Mouse (Mus musculus) E14TG2a.4 (cell line): Measurements from ENCODE around the gene Srrm3.

Experiments
- H3K27me3 ChIP-seq: 2 replicates; pipeline ENCODE4 v1.6.1; 2014; ENCODE audit warnings: low read length, control low read depth; ENCODE audit not compliant: insufficient read depth
- H3K36me3 ChIP-seq: 2 replicates; pipeline ENCODE4 v1.6.1; 2014; ENCODE audit warnings: low read length, control low read depth; ENCODE audit not compliant: insufficient read depth
- H3K4me1 ChIP-seq: replicated peaks from 2 replicates; pipeline ENCODE4 v1.6.1; 2014; ENCODE audit warnings: low read depth, low read length, control low read depth
- H3K4me3 ChIP-seq: replicated peaks from 2 replicates; pipeline ENCODE4 v1.5.1; 2014; ENCODE audit warnings: mild to moderate bottlenecking, low read length
- H3K9me3 ChIP-seq: 2 replicates; pipeline ENCODE4 v1.6.1; 2014; ENCODE audit warnings: low read length, control low read depth
- CTCF ChIP-seq: conservative IDR thresholded peaks from 2 replicates; pipeline ENCODE4 v1.5.1; 2014; ENCODE audit warnings: low read length
- NANOG ChIP-seq: IDR thresholded peaks from 2 replicates; pipeline ENCODE4 v1.6.1; 2014; ENCODE audit warnings: borderline replicate concordance, low read length, mixed read lengths
- POU5F1 ChIP-seq: IDR thresholded peaks from 2 replicates; pipeline ENCODE4 v1.6.1; 2014; ENCODE audit warnings: low read length, borderline replicate concordance

Srrm3 gene

DNA sequence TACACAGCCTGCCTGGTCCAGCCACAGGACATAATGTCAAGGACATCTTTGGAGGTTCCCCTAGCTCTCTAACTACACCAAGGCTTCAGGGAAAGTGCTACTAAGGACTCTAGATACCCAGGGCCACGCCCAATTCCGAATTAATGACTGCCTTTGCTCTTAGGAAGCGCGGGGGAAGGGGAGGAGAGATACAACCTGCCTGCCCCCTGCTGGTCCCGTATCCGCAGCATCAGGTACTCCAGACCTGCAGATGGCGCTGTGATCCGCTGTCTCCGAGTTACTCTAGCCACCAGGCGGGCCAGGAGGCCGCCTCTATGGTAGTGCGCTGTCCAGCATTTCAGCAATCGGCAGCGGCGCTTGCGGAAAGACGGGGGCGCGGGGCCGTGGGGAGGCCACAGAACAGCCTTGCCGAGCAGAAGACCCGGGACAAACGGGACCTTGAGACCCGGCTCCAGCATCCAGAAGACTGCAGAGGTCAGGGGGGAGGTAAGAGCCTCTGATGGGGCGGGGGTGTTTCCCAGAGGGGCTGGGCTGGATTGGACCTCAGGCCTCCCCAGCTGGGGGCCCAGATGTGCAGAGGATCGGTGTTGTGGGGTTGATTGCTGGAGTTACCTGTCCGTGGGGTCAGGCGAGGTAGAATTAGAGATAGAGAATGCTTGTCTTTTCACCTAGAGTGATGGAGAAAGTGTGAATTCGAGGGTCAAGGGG, at the start of gene Srrm3:
Srrm3 (plus strand) TSS at position 336 of the 708 bp plus-strand sequence.
- Histone ChIP-seq H3K36me3 (no peaks in the 10 kb centered on the region), H3K4me3 (peak within 1 kb of the TSS; percentile 62), H3K4me1 (peaks cover 63% of the 10 kb centered on the region), H3K27me3 (0 out of 2 replicates have a peak, but pooled peaks cover 3% of the 10 kb centered on the region), H3K9me3 (no peaks in the 10 kb centered on the region)
- peak; percentile 66 for TF ChIP-seq CTCF
- no peak for TF ChIP-seq NANOG

DNA sequence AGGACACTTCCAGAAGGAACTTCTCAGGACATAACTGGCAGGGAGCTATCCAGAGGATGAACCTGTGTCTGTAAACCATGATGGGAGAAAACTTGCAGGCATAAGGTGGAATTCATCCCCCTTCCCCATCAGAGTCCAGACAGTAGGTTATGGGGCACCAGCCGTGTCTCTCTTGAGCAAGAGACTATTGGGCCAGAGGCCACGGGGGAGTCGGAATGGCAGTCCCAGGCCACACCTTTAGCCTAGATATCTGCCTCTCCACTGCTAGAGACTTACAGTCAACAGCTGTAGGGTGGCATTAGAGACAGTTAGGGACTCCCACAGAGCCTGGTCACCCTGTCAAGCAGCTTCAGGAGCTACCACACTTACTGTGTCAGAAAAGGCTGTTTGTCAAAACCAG, 44.8 kb upstream of the Srrm3 start:
- no peaks in the 10 kb centered on the region for H3K36me3 ChIP-seq
- no peak overlapping the region for H3K4me3 ChIP-seq
- H3K9me3 ChIP-seq = no peaks in the 10 kb centered on the region
- peaks cover 5% of the 10 kb centered on the region; the same call in 1 of the 2 replicates for H3K27me3 ChIP-seq
- H3K4me1 ChIP-seq = no peaks in the 10 kb centered on the region
- no peak for TF ChIP-seq CTCF
- no peak for TF ChIP-seq POU5F1
- TF ChIP-seq NANOG = no peak

DNA sequence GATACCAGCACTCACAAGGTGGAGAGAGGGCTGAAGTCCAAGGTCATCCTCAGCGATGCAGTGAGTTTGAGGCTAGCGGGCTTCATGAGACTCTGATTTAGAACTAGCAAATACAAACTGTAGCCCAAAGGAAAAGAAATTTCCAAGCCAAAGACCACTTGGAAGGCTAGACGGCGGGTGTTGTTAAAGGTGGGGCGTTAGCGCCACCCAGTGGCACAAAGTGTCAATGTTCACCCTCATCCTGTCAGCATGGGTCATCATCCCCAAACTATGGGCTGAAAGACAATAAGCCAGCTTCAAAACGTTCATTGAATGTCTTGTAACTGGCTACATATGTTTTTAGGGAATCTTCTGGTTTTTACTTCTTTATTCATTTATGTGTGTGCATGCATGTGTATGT, 43.2 kb upstream of the Srrm3 start:
- no peaks in the 10 kb centered on the region for H3K36me3 ChIP-seq
- no peak overlapping the region for H3K4me3 ChIP-seq
- TF ChIP-seq CTCF = peak; percentile 50
- no peak for TF ChIP-seq POU5F1
- no peaks in the 10 kb centered on the region for H3K4me1 ChIP-seq
- H3K27me3 ChIP-seq = peaks cover 5% of the 10 kb centered on the region; the same call in 1 of the 2 replicates
- no peaks in the 10 kb centered on the region for H3K9me3 ChIP-seq

DNA sequence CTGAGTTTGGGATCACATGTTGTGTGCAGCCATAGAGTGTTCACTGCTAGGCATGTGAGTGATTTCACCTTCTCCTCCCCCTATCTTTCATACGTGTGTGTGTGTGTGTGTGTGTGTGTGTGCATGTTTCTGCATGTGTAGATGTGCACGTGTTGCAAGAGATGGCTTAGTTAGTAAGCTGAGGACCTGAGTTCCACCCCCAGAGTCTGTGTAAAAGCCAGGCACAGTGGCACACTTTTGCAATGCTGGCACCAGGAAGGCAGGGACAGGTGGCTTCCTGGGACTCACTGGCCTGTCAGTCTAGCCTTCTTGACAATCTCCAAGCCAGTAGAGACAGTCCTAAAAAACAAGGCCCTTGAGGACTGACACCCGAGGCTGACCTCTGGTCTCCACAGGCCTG, 41.7 kb upstream of the Srrm3 start:
- H3K9me3 ChIP-seq = no peaks in the 10 kb centered on the region
- H3K4me1 ChIP-seq = no peaks in the 10 kb centered on the region
- no peaks in the 10 kb centered on the region for H3K36me3 ChIP-seq
- H3K4me3 ChIP-seq = no peak overlapping the region
- TF ChIP-seq POU5F1 = no peak
- no peak for TF ChIP-seq NANOG
- no peak for TF ChIP-seq CTCF
- peaks cover 5% of the 10 kb centered on the region; the same call in 1 of the 2 replicates for H3K27me3 ChIP-seq

DNA sequence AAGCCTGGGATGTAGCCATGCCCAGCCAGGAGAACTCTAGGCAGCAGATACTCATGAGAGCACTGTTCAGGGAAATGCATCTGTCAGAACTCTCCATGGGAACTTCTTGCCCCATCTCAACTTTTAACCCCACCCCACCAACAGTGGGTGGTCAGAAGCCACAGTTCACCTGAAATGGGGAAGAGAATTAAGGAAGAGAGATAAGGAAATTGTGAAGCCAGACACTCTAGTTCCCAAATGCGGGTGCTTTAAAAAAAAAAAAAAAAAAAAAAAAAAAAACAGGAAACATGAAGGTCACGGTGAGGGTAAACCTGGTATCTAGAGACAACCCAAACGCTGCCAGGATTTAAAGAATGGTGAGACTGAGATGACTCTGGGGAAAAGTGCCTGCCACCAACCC, 34.2 kb upstream of the Srrm3 start:
- no peak overlapping the region for H3K4me3 ChIP-seq
- TF ChIP-seq CTCF = no peak
- no peak for TF ChIP-seq POU5F1
- TF ChIP-seq NANOG = no peak
- no peaks in the 10 kb centered on the region for H3K36me3 ChIP-seq
- peaks cover 16% of the 10 kb centered on the region for H3K4me1 ChIP-seq
- H3K9me3 ChIP-seq = no peaks in the 10 kb centered on the region
- H3K27me3 ChIP-seq = no peaks in the 10 kb centered on the region; the same call in 1 of the 2 replicates

DNA sequence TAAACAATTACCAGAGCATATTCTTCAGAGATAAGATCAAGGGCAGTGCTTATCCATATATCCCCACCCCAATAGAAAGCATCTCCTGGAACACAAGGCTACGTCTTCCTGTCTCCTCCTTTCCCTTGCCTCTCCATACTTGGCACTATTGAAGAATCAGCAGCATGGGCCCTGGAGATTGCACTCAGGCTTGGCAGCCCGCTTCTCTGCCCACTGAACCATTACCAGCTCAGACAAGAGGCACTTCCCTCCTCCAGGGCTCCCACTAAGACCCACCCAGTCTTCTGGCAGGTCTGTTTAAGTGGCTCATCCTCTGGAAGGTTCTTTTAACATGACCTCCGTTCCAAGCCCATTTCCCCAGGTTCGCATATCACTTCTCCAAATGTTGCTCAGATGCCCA, 30.1 kb upstream of the Srrm3 start:
- no peaks in the 10 kb centered on the region for H3K9me3 ChIP-seq
- H3K4me3 ChIP-seq = no peak overlapping the region
- peaks cover 42% of the 10 kb centered on the region for H3K4me1 ChIP-seq
- peaks cover 20% of the 10 kb centered on the region for H3K36me3 ChIP-seq
- no peaks in the 10 kb centered on the region; the same call in 1 of the 2 replicates for H3K27me3 ChIP-seq
- no peak for TF ChIP-seq POU5F1
- no peak for TF ChIP-seq CTCF

DNA sequence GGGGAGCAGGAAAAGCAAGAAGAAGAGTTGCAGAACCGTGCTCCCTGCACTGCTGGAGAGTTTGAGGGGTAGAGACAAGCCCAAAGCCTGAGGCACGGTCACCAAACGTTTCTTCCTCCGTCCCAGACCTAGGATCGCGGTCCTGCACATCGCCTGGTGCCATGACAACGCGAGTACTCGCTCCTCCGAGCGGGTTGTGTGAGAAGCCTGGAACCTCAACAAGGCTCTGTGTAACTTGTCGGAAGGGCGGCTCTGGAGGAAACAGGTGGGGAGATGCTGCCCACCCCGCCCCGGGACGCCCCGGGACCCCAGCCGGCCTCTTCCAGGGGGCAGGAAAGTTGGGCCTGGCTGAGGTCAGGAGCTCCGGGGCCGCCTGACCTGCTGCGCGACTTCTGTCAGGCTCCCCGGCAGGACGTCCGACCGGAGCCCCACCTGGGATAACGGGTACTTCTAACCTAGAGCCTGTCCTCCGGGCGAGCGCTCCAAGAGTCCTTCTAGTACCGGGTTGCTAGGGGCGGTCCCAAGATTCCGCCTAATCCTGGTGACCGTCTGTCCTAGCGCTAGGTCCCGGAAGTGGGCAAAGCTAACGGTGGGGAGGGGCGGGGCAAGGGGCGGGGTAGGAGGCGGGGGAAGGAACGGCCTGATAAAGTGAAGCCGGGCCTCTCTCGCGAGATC, 28.8 kb upstream of the Srrm3 start, which contains the start of gene Styxl1:
Styxl1 (minus strand) TSS at position 590 of the 675 bp plus-strand sequence.
- Histone ChIP-seq H3K27me3 (no peaks in the 10 kb centered on the region; the same call in 1 of the 2 replicates), H3K4me3 (peak within 1 kb of the TSS; percentile 99), H3K4me1 (peaks cover 55% of the 10 kb centered on the region), H3K9me3 (no peaks in the 10 kb centered on the region), H3K36me3 (peaks cover 34% of the 10 kb centered on the region)
- no peak for TF ChIP-seq POU5F1

DNA sequence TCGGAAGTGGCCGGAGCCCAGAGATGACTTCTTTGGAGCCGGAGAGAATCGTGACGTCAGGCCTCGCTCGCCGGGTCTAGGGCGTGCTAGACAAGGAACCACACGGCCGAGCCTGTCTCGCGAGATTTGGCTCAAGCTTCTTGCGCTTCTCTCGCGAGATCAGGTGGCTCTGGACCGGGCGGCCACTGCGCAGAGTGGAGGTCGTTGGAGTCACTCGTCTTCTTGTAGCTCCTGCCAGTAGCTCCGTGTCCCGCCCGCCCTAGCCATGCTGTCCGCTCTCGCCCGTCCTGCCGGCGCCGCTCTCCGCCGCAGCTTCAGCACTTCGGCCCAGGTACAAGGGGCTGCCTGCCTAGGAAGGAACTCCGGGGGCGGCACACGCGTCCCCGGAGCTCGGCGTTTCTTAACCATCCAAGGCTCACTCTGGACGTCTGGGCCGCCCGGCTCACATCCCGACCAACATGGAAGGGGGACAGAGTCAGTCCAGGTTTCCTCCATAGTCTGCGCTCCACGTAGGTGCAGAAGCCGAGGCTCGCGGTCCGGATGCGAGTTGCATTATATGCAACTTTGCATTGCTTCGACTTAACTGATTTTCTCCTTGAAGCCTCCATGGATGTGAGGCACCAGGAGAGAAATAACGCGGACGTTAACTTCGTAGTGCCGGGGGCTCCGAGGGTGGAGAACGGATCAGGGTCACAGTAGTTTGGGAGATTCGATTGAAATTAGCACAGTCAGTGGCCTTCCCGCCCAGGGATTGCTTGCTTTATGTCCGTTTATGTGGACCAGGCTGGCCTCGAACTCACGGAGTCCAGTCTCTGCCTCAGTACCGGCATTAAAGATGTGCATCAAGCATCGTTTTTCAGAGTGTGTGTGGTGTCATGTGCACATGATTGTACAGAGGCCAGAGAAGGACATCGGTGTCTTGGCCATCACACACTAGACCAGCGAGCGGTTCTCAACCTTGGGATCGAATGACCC, 27.9 kb upstream of the Srrm3 start, which contains the start of gene Mdh2:
Mdh2 (plus strand) TSS at position 10 of the 975 bp plus-strand sequence.
- no peak for TF ChIP-seq NANOG
- TF ChIP-seq POU5F1 = no peak
- TF ChIP-seq CTCF = no peak
- Histone ChIP-seq H3K9me3 (no peaks in the 10 kb centered on the region), H3K4me1 (peaks cover 62% of the 10 kb centered on the region), H3K4me3 (peak within 1 kb of the TSS; percentile 99), H3K36me3 (peaks cover 42% of the 10 kb centered on the region), H3K27me3 (no peaks in the 10 kb centered on the region; the same call in 1 of the 2 replicates)
